Mouse (Mus musculus) liver, adult 2 months (tissue): ENCODE results near the gene Crybg3.

Experiments
- CTCF ChIP-seq: fragments of 200-500 bp; IDR thresholded peaks from 2 replicates; pipeline ENCODE4 v1.5.1; 2011; ENCODE audit warnings: low read depth, low read length, control low read depth
- POLR2A ChIP-seq: fragments of 200-500 bp; IDR thresholded peaks from 2 replicates; pipeline ENCODE4 v1.6.1; 2011; ENCODE audit warnings: low read length, control low read depth; ENCODE audit not compliant: insufficient read depth; ENCODE audit errors: extremely low read depth

- TF ChIP-seq CTCF (no peak), POLR2A (no peak)
These were observed 32.9 kb downstream of the Crybg3 start for GRCm38 (mm10) chr16:59567721-59568381.
